Mouse (Mus musculus) layer of hippocampus, postnatal 14 days (tissue): ENCODE measurements around the gene Pigq. TPM values are rescaled to one million over a fixed set of nuclear protein-coding genes. Genes with fewer than 3 reads are reported as not detected.

Source experiments
- DNase-seq, 2 experiments: peaks; one replicate each; pipeline ENCODE4 v3.0.0; 2021 to 2022; ENCODE audit warnings: low spot score in 2 of 2, mixed read lengths in 1 of 2
- total RNA-seq, 2 experiments: library from RNA; stranded (reverse); gene quantifications; 2 replicates each; pipeline ENCODE4 v1.2.3; 2021

Pigq gene
- total RNA-seq, 2 experiments from 2014 or later, result 160 to 168 TPM

DNA sequence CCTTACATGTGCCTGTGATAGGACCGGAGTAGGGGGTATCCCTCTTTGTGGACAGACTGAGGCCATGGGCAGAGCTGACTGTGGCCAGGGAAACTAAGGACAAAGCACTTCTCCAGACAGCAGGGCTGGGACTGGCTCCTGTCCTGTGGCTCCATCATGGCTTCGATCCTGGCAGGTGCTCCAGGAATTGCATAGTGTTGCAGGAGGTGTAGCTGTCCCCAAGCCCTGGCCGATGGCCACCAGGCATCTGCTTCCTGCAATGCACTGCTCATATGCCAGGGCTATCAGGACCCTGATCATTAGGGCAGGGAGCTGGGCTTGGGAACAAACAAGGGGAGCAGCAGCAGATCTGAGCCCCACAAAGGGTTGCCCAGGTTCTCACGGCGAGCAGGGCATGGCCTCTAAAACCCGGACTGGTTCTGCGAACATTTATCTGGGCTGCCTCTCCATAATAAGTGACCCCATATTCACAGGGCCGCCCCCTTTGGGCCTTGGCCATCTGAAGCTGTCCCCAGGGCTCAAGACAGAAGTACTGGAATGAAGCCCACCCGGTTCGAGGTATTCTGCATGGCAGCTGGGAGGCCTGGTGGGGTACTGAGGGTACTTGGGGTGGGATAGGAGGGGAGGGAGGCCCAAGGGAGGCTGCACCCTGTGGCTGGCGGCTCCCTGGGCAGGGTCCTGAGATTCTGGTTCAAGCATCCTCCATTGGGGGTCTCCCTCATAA, 14.2 kb upstream of the Pigq start:
- DNase-seq, result no peak

DNA sequence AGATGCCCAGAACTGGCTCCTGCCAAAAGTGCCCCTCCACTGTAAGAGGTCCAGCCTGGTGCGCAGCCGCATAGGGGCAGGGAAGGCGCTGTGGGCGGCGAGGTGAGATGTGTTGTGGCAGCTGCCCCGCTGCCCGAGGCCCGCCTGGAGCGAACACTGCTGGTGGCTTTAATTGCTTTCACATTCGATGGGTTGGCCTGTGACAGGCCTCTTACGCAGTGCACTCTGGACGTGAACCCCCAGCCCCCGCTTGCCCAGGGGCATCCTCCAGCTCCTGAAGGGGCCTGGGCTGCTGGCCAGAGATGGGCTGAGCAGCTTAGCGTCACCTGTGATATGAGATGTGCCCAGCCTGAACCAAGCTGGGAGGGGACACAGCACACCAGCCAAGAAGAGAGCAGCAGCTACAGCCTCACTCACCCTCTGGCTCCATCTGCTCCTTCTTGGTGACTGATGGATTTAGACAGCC, 12.9 kb upstream of the Pigq start:
- no peak for DNase-seq

DNA sequence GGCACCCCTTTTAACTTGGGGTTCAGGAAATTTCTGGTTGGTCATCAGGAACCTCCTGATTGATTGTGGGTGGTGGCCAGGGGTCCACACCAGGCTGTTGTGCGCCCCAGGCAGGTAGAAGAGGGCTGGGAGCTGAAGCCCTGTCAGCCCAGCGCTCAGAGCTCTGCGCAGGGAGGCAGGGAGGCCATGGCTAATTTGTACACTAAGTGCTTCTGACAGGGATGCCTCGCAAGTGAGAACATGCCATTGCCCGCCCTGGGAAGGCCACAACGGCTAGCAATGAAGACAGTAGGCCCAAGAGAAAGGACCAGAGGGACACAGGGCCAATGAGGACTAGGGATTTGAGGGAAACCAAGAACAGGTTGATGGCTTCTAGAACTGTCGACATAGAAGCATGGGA, 11.9 kb upstream of the Pigq start:
- no peak for DNase-seq

DNA sequence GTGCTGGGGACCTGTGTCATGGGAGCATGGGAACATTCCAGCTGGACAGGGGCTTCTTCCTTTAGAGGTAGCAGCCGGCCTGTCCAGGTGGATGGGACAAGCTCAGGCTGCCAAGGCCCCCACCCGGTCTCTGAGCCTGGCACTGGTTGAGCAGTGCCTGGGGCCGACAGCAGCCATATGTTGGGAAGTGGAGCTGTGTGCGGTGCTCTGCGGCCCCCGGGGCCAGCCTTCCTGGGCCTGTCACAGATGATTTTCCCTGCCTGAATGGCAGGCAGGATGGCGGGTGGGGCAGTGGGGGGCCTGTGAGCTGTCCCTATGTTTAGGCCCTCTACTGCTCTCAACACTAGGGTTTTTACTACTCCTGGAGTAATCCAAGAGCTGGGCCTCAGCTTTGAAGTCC, 11.5 kb upstream of the Pigq start:
- DNase-seq, result no peak

DNA sequence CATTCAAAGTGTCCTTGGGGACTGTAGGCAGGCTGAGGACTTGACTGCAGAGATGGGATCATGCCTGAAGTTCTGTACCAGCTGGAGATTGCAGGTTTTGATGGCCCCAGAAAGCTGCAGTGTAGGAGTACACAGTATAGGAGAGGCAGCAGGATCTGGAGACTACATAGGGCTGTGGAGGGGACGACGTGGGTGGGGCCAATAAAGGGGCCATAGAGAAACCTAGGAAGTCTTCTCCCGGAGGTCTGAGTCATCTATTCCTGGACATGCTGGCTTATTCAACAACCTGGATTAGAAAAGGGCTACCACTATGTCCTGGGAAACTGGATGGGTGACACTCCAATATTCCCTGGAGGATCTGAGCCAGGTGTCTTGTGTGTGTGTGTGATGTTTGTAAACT, 11.0 kb upstream of the Pigq start:
- no peak for DNase-seq

DNA sequence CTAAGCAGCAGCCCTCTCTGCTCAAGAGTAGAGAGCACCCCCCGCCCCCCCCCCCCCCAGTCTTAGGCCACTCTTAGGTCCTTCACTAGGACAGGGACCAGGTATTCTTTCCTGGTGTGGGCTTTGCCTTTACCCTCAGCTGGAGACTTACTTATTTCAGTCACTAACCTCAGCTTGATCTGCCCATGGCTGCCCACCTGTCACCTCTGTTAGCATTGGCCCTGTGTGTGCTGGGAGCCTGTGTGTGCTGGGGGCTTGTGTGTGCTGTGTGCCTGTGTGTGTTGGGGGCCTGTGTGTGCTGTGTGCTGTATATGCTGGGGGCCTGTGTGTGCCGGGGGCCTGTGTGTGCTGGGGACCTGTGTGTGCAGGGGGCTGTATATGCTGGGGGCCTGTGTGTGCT, 9.9 kb upstream of the Pigq start:
- no peak for DNase-seq

DNA sequence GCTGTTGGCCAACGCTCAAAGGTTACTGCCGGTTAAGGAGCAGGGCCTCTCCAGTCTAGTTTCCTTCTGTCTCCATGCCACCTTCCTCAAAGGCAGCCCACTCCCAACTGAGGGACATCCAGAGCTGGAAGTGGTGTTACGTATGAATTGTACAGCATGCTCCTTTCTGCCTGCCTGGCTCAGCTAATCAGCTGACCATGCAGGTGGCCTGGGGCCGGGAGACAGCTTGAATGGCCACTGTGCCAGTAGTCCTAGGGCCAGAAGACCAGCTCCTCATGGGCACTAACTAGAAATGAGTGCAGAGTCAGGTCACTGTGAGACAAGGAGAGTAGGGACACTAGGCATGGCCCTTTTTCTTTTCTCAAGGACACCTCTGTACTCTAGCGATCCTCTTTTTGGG, 8.4 kb upstream of the Pigq start:
- DNase-seq, result no peak

DNA sequence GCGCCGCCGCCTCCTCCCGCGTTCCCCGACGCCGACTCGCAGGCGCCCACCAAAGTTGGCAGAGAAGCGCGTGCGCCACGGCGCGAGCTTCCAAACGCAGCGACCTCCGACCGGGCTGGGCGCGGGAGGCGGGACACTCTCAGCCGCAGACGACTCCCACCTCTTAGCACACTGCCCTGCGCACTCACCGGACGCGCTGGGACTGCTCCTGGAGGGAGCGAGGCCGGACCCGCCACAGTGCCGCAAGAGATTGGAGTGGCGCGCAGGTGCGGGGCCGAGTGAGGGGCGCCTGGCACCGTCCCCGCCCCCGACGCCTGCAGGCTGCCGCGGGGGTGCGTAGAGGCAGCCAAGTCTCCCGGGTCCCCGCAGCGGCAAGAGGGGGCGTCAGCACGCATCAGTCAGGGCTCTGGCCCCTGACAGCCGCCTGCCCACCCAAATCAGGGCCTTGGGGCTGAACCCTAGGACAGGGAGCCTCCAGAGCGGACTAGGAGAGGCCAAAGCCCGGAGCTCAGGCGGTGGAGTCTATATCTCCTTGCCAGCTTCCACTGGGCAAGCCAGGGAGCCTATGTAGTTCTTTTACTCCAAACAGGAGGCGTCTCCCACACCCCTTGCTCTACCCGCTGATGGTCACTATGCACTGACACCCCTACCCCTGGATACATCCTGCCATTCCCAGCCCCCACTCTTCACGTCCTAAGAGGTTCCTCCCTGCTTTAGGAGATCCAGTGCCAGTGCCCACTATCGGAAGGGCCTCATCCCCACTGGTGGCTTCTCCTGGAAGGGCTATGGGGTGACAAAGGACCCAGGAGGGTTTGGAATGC, 7.3 kb upstream of the Pigq start, which contains the start of gene A930017K11Rik:
Gene A930017K11Rik (minus strand): TSS at position 763 of the 821 bp plus-strand sequence.
- no peak for DNase-seq

DNA sequence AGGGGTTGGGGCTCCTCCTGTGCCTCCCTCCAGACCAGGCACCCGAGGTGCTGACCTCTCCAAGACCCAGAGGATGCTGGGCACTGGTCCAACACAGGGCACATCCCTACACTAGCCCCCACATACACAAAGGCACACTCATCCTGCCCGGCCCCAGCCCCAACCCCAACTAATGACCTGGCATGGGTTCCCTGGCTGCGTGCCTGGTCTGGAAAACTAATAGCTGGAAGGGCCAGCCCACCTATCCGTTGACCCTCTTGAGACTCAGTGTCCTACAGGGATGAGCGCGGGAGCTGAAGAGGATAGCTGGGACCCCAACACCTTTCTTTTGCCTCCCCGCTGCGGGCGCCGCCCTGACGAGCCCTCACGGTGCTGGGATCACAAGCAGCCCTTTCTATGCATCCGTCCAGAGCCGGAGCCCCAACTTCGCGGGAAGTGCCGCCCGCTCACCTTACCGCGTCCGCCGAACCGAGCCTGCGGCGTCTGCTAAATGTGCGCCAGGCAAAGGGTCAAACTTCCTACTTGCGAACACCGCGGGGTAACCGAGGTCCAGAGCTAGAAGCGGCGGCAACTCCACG, 6.6 kb upstream of the Pigq start:
- DNase-seq, result no peak

DNA sequence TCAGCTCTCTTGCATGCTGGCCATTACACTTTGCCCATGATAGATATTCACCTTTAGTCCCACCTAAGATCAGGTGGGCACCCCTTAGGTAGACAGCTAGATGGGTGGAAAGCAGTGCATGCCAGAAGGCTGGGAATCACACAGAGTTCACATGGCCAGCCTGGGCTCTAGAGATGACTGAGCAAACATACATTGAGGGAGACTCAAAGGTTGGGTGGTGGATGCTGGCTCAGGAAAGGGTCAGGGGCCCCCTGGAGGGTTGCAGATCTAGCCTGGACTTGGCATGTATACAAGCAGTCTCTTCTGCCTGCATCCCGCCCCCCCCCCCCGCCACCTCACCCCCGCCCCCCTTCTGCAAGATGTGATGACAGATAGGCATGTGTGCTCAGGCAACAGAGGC, 6.0 kb upstream of the Pigq start:
- DNase-seq, result no peak

DNA sequence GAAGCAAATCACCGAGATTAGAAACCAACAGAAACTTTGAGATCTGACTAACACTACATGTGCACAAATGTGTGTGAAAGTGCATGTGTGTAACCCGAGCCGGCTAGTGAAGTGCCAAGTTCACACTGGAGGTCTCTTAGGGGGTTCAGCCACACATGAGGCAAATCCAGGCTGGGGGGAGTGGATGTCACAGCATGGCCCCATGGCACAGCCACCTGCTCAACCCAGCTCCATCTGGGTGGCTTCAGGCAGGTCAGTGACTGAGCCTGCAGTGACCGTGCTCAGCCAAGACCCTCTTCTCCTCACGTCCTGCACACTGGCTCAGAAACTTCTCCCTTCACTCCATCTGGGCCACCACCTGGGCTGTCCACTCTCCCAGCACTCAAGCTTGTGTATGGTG, 5.2 kb upstream of the Pigq start:
- no peak for DNase-seq

DNA sequence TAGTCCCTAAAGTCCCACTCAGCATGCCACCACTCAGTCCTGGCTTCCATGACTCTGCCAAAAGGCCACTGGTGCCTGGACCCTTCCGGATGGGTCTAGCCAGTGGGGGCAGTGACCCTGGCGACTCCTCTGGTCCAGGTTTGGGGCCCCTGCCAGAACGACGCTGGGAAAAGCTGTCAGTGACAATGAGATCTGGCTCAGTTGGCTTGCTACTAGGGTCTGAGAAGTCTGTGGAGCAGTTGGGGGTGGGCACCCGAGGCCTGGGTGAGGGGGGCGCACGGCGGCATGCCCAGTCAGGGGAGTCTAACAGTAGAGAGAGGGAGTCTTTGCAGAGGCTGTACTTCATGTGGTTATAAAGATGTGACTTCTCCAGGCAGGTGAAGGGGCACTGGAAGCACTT, 3.3 kb upstream of the Pigq start:
- no peak for DNase-seq

DNA sequence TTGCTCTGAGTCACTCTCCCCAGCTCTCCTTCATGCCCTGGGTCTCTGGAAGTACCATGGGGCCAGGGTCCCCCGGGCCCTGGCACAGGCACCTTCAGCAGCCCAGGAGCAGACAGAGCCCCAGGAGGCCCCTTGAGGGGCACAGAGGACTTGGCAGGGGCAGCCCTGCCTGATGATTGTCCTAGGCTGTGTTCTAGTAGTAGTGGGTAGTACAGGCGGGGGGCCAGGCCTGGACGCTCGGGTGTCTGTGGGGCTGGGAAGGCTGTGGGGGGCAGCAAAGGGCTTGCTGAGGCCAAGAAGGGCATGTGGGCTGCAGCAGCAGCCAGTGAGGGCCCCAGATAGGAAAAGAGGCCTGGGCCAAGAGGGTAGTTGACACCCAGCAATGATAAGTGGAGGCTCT, 2.8 kb upstream of the Pigq start:
- no peak for DNase-seq

DNA sequence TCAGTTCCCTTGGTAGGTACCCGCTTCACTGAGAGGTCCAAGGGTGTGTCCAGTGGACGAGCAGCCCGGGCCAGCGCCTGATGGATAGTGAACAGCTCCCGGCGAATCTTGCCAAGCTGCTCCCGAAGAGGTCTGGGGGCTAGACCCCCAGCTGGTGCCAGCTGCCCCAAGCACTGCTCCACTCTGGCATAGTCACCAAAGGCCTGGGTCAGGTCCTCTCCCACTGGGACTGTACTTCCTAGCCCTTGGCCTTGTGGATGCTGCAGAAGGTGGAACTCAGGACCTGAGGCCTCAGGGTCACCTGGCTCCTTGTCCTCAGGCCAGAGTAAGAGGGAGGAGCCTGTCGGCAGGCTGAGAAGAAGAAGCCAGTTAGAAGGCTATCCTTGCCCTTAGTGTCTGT, 2.2 kb upstream of the Pigq start:
- no peak for DNase-seq

DNA sequence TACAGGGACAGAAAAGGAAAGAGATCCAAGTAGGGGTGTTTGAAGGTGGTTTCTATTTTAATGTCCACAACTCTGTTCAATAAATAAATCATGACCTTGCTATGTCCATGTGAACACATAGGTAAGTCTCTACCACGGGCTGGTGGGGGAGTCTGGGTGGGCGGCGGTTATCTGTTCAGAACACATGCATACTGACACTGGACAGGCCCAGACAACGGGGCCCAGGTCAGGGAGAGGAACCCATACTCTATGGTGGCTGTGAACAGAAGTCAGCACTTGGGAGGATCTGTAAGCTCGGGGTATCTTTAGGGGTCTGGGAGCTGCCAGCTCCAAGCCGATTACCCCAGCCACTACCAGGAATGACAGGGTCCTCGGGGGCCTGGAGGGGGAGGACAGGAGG, 1.6 kb upstream of the Pigq start:
- no peak for DNase-seq

DNA sequence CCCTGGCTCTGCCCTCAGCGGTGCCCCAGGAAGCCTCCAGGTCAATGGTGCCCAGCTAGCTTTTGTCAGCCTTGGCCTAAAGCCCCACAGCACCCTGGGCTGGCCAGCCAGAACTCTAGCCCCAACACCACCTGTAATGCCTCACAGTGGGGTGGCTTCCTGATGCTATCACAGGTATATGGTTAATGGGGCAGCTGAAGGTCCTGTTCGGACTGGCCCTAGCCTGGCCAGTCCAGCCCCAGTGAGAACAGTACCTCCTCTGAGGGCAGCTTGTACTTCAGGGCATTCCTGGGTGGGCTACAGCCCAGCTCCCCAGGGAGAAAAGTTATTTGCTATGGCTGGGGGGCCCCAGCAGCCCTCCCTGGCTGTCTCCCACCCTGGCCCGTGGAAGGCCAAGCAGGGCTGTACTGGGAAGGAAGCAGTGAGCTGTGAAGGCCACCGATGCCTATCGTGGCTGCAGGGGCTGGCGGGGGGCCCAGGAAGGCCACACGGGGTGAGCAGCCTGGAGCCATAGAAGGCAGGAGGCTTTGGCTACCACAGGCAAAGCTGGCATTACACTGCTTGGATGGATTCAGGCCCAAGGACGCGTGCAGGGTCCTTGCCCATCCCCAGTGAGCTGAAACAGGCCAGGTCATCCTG, 900 bp upstream of the Pigq start:
- no peak for DNase-seq

DNA sequence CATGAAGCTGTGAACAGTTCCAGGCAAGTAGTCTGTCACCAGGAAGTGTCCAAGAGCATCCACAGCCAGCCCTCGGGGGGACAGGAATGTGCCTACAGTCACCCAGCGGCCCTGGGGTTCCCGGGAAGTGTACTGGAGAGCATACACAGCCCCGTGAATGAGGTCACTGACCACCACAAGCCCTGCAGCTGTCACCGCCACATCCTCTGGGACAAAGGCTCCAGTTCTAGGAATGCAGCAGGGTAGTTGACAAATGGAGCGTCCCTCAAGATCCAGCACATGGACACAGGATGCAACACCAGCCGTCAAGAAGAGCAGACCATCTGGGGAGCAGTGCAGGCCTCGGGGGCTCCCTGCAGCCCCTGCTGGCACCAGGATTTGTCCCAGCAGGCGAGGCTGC, 967 bp downstream of the Pigq start:
- DNase-seq, result no peak

DNA sequence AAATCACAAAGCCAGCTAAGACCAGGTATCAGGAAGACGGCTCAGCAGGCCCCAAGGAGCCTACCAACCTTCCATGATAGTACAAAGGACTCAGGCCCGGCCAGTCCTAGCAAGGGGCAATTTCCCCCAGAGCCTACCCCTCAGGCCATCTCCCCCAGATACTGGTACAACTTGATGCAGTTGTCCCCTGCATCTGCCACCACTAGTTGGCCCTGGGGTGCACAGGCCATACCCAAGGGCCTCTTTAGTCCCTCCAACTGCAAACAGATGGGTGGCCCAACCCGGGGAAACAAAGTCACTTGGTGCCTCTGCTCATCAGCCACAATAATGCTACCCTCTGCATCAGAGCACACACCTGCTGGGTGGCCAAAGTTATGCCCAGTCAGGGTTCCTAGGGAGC, 1.5 kb downstream of the Pigq start:
- no peak for DNase-seq

DNA sequence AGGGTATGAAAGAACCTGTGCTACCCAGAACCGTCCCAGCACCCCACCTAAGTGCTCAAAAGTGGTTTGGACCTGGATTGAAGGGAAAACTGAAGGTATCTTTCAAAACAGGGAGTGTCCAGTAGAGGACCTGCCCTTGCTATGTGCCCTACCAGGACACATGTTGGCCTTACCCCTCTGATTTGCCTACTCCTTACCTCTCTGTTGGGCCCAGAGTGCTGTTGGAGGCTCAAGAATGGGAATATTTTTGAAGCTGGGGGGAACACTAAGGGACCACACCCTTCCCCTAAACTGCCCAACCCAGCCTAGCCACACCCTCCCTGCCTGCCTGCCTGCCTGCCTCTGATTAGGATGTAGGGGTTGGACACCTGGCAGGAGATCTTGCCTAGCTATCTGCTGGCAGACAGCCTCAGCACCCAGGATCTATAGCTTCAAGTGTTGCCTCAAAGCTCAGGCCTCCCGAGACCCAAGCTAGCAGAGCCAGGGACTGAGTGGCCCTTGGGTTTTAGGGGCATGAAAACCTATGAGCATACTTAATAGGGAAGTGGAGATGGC, 2.1 kb downstream of the Pigq start:
- DNase-seq, result no peak

DNA sequence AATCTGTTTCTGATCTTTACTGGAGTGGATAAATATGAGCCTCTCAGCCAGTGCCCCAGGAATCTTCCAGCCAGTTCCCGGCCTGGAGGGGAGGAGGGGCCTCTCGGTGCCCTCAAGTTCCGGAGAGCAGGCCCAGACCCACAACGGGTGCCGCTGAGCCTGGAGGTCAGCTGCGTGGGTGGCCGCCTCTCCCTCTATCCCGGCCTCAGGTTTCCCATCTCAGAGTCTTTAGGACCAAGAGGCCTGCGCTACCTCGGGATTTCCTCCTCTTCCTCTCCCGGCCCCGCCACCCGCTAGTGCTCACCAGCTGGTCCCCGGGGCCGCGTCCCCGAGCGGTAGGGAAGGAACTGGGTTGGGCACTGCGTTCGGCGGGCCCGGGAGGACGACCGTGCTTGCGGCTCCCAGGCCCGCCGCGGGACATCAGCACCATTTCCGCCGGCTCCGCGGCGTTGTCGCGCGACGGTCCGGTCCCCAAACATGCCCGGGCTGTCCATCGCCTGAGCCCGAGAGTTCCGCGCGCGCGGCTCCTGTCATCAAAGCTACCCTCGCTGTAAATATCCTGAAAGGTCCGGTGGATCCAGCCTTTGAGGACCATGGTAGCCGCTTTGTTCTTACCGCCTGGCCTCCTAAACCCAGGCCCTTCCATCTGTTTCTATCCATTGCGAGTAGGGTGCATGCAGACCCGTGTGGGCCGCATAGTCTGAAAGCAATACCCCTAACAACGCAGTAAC, 3.1 kb downstream of the Pigq start:
- peak; percentile 75 for DNase-seq

DNA sequence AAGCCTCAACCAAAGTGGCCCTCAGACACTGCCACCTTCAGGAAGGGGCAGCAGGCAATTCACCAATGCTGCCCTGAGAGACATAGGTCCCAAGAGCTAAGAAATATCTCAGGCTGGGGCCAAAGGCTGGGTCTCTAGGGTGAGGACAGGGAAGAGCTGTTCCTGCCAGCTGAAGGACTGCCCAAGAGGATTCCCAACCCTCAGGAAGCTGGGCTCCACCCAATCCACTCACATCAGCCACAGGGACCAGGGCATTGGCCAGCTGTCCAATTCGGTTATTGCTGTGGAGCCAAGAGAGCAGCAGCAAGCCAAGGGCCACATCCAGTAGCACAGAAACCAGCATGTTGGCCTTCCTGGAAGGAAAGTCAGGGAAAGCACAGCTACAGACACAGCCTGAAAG, 10.2 kb downstream of the Pigq start:
- DNase-seq, result no peak
